Mouse (Mus musculus) cerebellum, adult 9-10 months (tissue): ENCODE measurements around the gene Veph1.

Experiments
- DNase-seq: peaks from one replicate; pipeline ENCODE4 v3.0.0; 2022

Gene Veph1

DNA sequence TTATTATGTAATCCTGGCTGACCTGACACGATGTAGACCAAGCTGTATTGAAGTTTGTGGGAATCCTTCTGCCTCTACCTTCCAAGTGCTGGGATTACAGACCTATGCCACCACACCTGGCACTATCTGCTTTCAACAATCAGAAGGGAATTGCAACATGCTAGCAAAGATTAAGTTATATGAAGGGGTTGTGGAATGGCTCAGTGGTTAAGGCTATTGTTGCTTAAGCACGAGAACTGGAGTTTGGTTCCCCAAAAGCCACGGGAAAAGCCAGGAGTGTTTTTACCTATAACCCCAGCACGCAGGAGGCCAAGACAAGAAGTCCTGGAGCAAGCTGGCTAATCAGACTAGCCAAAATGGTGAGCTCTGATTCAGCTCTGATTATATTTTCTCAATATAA, 291.6 kb downstream of the Veph1 start:
- no peak for DNase-seq

DNA sequence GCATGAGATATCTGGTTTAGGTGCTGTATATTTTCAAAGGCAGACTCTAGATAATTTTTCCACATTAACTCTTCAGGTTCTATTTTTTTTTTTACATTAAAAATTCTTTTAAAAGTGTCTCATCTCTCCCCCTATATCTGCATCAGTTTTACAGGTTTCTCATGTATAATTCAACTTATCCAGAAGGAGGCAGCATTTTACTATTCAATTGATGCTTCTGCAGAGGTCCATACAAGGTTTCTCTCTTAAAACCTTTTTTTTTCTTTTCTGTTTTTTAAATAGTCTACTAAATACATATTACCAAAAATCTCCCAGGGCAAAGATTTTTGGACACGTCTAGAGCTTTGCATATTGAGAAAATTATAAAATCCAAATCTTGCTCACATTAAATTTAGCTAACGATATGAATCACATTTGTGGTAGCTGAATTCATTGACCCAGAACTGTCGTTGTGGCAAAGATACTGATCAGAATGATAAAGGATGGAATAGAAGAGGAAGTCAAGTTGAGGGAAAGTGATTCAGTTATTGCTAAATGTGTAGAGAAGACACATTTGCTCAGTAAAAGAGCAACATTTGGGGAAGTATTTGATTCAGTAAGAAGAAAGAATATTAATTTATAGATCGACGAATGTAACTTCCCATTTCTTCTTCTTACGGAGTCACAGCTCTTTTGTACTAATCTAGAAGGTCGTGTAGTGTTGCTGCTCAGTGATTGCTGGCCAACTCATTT, 292.3 kb downstream of the Veph1 start:
- DNase-seq, result no peak
